Mouse (Mus musculus): Measurements from ENCODE around the gene Hacd3. TPM values are rescaled to one million over a fixed set of nuclear protein-coding genes. Genes with fewer than 3 reads are reported as not detected.

Gene Hacd3
- polyA plus RNA-seq, 1 experiment from 2014 or later: 108 TPM

- H3K9me3 ChIP-seq: no peaks in the 10 kb centered on the region
- no peak for ATAC-seq (ENCODE audit: insufficient number of reproducible peaks, insufficient read depth, low FRiP score, low TSS enrichment)
- no peak overlapping the region for H3K9ac ChIP-seq
- no peaks in the 10 kb centered on the region for H3K36me3 ChIP-seq
- peaks cover 22% of the 10 kb centered on the region; the same call in 1 of the 2 replicates for H3K27me3 ChIP-seq
- WGBS: 27% methylated on average over 11 of the region's 11 CpGs
- no peak overlapping the region for H3K27ac ChIP-seq
- H3K4me1 ChIP-seq: no peaks in the 10 kb centered on the region; the same call in 1 of the 2 replicates
- no peak overlapping the region for H3K4me3 ChIP-seq
- no peak overlapping the region for H3K4me2 ChIP-seq (replicated peaks)
Observed at GRCm38 (mm10) chr9:64943997-64944396, 77.5 kb downstream of the Hacd3 start.

- H3K27ac ChIP-seq: no peak overlapping the region
- H3K4me3 ChIP-seq: no peak overlapping the region
- H3K4me2 ChIP-seq (replicated peaks): no peak overlapping the region
- no peaks in the 10 kb centered on the region for H3K36me3 ChIP-seq
- H3K4me1 ChIP-seq: no peaks in the 10 kb centered on the region; the same call in 1 of the 2 replicates
- peaks cover 12% of the 10 kb centered on the region; the same call in 1 of the 2 replicates for H3K27me3 ChIP-seq
- no peak overlapping the region for H3K9ac ChIP-seq
- 93% methylated on average over 4 of the region's 4 CpGs for WGBS
- no peaks in the 10 kb centered on the region for H3K9me3 ChIP-seq
- no peak for ATAC-seq (ENCODE audit: insufficient number of reproducible peaks, insufficient read depth, low FRiP score, low TSS enrichment)
Observed at GRCm38 (mm10) chr9:64941650-64942049, 79.8 kb downstream of the Hacd3 start.

GRCm38 (mm10) chr9:64940731-64941346, 80.7 kb downstream of the Hacd3 start:
- 65% methylated on average over 11 of the region's 11 CpGs for WGBS
- Histone ChIP-seq H3K4me1 (no peaks in the 10 kb centered on the region; the same call in 1 of the 2 replicates), H3K36me3 (no peaks in the 10 kb centered on the region), H3K27me3 (peaks cover 12% of the 10 kb centered on the region; the same call in 1 of the 2 replicates), H3K27ac (no peak overlapping the region; the same call in 1 of the 2 replicates), H3K4me2 (replicated peaks) (no peak overlapping the region), H3K9ac (no peak overlapping the region), H3K9me3 (no peaks in the 10 kb centered on the region), H3K4me3 (no peak overlapping the region)
- ATAC-seq (ENCODE audit: insufficient number of reproducible peaks, insufficient read depth, low FRiP score, low TSS enrichment): no peak

GRCm38 (mm10) chr9:64939790-64940189, 81.7 kb downstream of the Hacd3 start:
- no peak overlapping the region for H3K4me3 ChIP-seq
- WGBS: 88% methylated on average over 2 of the region's 2 CpGs
- H3K4me2 ChIP-seq (replicated peaks): no peak overlapping the region
- H3K9ac ChIP-seq: no peak overlapping the region
- H3K9me3 ChIP-seq: no peaks in the 10 kb centered on the region
- no peak for ATAC-seq (ENCODE audit: insufficient number of reproducible peaks, insufficient read depth, low FRiP score, low TSS enrichment)
- H3K4me1 ChIP-seq: no peaks in the 10 kb centered on the region; the same call in 1 of the 2 replicates
- no peak overlapping the region for H3K27ac ChIP-seq
- H3K27me3 ChIP-seq: peaks cover 12% of the 10 kb centered on the region; the same call in 1 of the 2 replicates
- no peaks in the 10 kb centered on the region for H3K36me3 ChIP-seq

- no peak overlapping the region for H3K27ac ChIP-seq
- no peaks in the 10 kb centered on the region for H3K36me3 ChIP-seq
- no peak overlapping the region for H3K9ac ChIP-seq
- no peak overlapping the region for H3K4me2 ChIP-seq (replicated peaks)
- H3K4me3 ChIP-seq: no peak overlapping the region
- 58% methylated on average over 4 of the region's 4 CpGs for WGBS
- H3K4me1 ChIP-seq: no peaks in the 10 kb centered on the region; the same call in 1 of the 2 replicates
- no peak for ATAC-seq (ENCODE audit: insufficient number of reproducible peaks, insufficient read depth, low FRiP score, low TSS enrichment)
- no peaks in the 10 kb centered on the region for H3K9me3 ChIP-seq
- H3K27me3 ChIP-seq: peaks cover 9% of the 10 kb centered on the region; the same call in 1 of the 2 replicates
Observed at GRCm38 (mm10) chr9:64939281-64939680, 82.2 kb downstream of the Hacd3 start.

- Histone ChIP-seq H3K9me3 (no peaks in the 10 kb centered on the region), H3K36me3 (no peaks in the 10 kb centered on the region), H3K4me2 (replicated peaks) (no peak overlapping the region), H3K27ac (no peak overlapping the region), H3K27me3 (peaks cover 7% of the 10 kb centered on the region; the same call in 1 of the 2 replicates), H3K4me1 (no peaks in the 10 kb centered on the region; the same call in 1 of the 2 replicates), H3K4me3 (no peak overlapping the region), H3K9ac (no peak overlapping the region)
- no peak for ATAC-seq (ENCODE audit: insufficient number of reproducible peaks, insufficient read depth, low FRiP score, low TSS enrichment)
- WGBS: 84% methylated on average over 5 of the region's 5 CpGs
Observed at GRCm38 (mm10) chr9:64938535-64938934, 83.0 kb downstream of the Hacd3 start.

- Histone ChIP-seq H3K9me3 (no peaks in the 10 kb centered on the region), H3K27ac (no peak overlapping the region), H3K9ac (no peak overlapping the region), H3K4me3 (no peak overlapping the region), H3K27me3 (no peaks in the 10 kb centered on the region), H3K4me1 (no peaks in the 10 kb centered on the region; the same call in 1 of the 2 replicates), H3K4me2 (replicated peaks) (no peak overlapping the region), H3K36me3 (no peaks in the 10 kb centered on the region)
- WGBS: 61% methylated on average over 5 of the region's 5 CpGs
- no peak for ATAC-seq (ENCODE audit: insufficient number of reproducible peaks, insufficient read depth, low FRiP score, low TSS enrichment)
Observed at GRCm38 (mm10) chr9:64937491-64937890, 84.0 kb downstream of the Hacd3 start.

Small RNA genes lying within 50 kb of the gene (microRNA-seq; reads per million reads assigned to microRNA genes)
- gene Gm25640: not detected

Other genes starting within 250 kb of the Hacd3 start
- 10.0 and 10.8 TPM in 2 replicates for gene Dennd4a, start 210.4 kb downstream of the Hacd3 start, polyA plus RNA-seq (2016; fragmentation: Nextera tagmentation; extraction: Ambion mirVana)
- 0.04 and 0.05 TPM in 2 replicates for gene Slc24a1, start 70.1 kb downstream of the Hacd3 start, polyA plus RNA-seq (2016; fragmentation: Nextera tagmentation; extraction: Ambion mirVana)
- 56.4 and 60.6 TPM in 2 replicates for gene Ints14, start 60.8 kb downstream of the Hacd3 start, polyA plus RNA-seq (2016; fragmentation: Nextera tagmentation; extraction: Ambion mirVana)
- gene Dpp8, start 10.7 kb upstream of the Hacd3 start, polyA plus RNA-seq (2016; fragmentation: Nextera tagmentation; extraction: Ambion mirVana): 44.9 and 48.2 TPM in 2 replicates
- gene Igdcc4, start 79.8 kb upstream of the Hacd3 start, polyA plus RNA-seq (2016; fragmentation: Nextera tagmentation; extraction: Ambion mirVana): 25.0 and 25.4 TPM in 2 replicates
- gene Igdcc3, start 119.5 kb upstream of the Hacd3 start, polyA plus RNA-seq (2016; fragmentation: Nextera tagmentation; extraction: Ambion mirVana): 7.5 and 9.3 TPM in 2 replicates
- gene Parp16, start 173.7 kb upstream of the Hacd3 start, polyA plus RNA-seq (2016; fragmentation: Nextera tagmentation; extraction: Ambion mirVana): 7.1 and 7.2 TPM in 2 replicates
- 0.95 and 0.99 TPM in 2 replicates for gene Cilp, start 243.5 kb upstream of the Hacd3 start, polyA plus RNA-seq (2016; fragmentation: Nextera tagmentation; extraction: Ambion mirVana)

All from embryonic facial prominence, embryonic 12.5 days (tissue).